In the genomic region with DNA sequence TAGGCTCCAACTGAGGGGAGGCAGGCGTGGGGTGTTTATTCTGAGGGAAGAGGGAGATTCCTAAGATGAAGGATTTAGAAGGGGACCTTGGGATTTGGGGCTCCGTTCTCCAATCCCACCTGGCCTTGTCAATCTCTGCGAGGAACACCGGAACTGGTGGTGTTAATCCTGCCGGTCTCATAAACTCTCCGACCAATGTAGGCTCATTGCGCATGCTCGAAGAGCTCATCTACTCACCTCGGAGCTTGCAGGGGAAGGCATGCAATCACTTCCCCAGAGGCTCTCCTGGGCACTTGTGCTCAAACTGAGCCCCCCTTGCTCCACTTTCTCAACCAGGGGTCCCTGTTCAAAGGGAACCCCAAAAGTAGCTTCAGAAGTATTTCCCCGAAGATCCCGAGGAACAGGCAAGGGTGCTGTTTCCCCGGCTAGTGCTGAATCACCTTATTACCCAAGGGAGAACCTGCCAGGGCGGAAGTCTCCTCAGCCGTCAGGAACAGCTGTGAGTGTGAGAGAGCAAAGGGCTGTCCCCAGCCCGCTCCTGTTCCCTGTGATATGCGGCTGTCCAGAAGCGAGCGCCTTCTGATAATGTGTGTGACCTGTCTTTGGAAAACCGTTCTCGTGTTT, we compare ENCODE assay signal across 7 mouse cellular contexts. TPM values are rescaled to one million over a fixed set of nuclear protein-coding genes. Genes with fewer than 3 reads are reported as not detected.
DNase-seq lines count a peak whose midpoint lies in the region; ATAC-seq lines count a peak whose summit lies in the region.

No protein-coding gene starts in this region.

- H3K27ac ChIP-seq in heart, embryonic 16.5 days (ENCODE audit: low read length) = peak overlapping the region; percentile 27

- no peaks in the 10 kb centered on the region for H3K27me3 ChIP-seq in heart, embryonic 16.5 days (ENCODE audit: control insufficient read depth, insufficient read depth, low read length)

- peak overlapping the region; percentile 16 for H3K4me3 ChIP-seq in heart, embryonic 16.5 days (ENCODE audit: low read length)

- H3K4me2 ChIP-seq in heart, embryonic 16.5 days (ENCODE audit: low read depth, low read length) = peak overlapping the region; percentile 62

- H3K4me1 ChIP-seq in heart, embryonic 16.5 days (ENCODE audit: control insufficient read depth, insufficient read depth, low read length) = peaks cover 41% of the 10 kb centered on the region

- H3K9me3 ChIP-seq in heart, embryonic 16.5 days (replicated peaks; ENCODE audit: control insufficient read depth, low read length) = no peaks in the 10 kb centered on the region

- no peak for ATAC-seq in heart, embryonic 16.5 days (replicated peaks; ENCODE audit: extremely low read depth, insufficient read depth, low FRiP score)

- H3K9ac ChIP-seq in heart, embryonic 16.5 days (ENCODE audit: low read length) = peak overlapping the region; percentile 41

- no peaks in the 10 kb centered on the region for H3K36me3 ChIP-seq in heart, embryonic 16.5 days (ENCODE audit: control insufficient read depth, insufficient read depth)

- DNase-seq in retina, postnatal 1 day = peak; percentile 35
- DNase-seq in retina, embryonic 14.5 days (ENCODE audit: low spot score) = no peak
- peak; percentile 29 for DNase-seq in lung, postnatal 10 days
- peak; percentile 51 for DNase-seq in thymus, postnatal 4 days
- no peak for DNase-seq in T-cell, adult 2 months (ENCODE audit: low spot score)
- no peak for DNase-seq in MN1 (ENCODE audit: low spot score)

- 30% methylated on average over 20 of the region's 20 CpGs for WGBS in heart, embryonic 16.5 days

RNA-seq across cellular contexts. Expression of a gene that starts 5.6 kb away (rescaled TPM):
- 3.1 and 8.8 TPM in 2 replicates for polyA plus RNA-seq in heart, embryonic 16.5 days (2015; fragmentation: Nextera tagmentation; extraction: Ambion mirVana)

Comparison
In these comparisons a context has a peak if more than half of its experiments do, and no peak if none do; other contexts are left out.
1. DNase-seq: peak in retina, postnatal 1 day (single experiment), lung, postnatal 10 days (single experiment) and thymus, postnatal 4 days (single experiment); none in retina, embryonic 14.5 days (single experiment), T-cell, adult 2 months (single experiment) and MN1 (single experiment).